Mouse (Mus musculus) CH12.LX (cell line): ENCODE measurements around the gene Spata18. TPM values are rescaled to one million over a fixed set of nuclear protein-coding genes. Genes with fewer than 3 reads are reported as not detected.
A peak's percentile ranks its signal among the peaks of the same experiment; 100 is the strongest.

ENCODE experiments used
- DNase-seq: peaks from one replicate; pipeline ENCODE4 v3.0.0-alpha.2; 2013; ENCODE audit errors: extremely low read depth
- H3K27ac ChIP-seq: 2 replicates; pipeline ENCODE4 v1.5.1; 2012; ENCODE audit warnings: low read depth, mild to moderate bottlenecking, control low read depth, moderate library complexity; ENCODE audit not compliant: insufficient read depth
- H3K27me3 ChIP-seq: replicated peaks from 2 replicates; pipeline ENCODE3; 2012; ENCODE audit warnings: inconsistent platforms
- H3K36me3 ChIP-seq, 2 experiments: replicated peaks in 1 of 2; 2 replicates each; pipeline versions ENCODE3 to v1.6.1; 2012; ENCODE audit warnings: inconsistent platforms in 1 of 2, low read length in 1 of 2, mild to moderate bottlenecking in 1 of 2, mixed read lengths in 1 of 2, moderate library complexity in 1 of 2; ENCODE audit not compliant: control insufficient read depth in 1 of 2, insufficient read depth in 1 of 2
- H3K4me1 ChIP-seq, 2 experiments: 2 replicates each; pipeline ENCODE4 v1.6.1; 2012; ENCODE audit warnings: inconsistent platforms in 1 of 2, moderate library complexity in 1 of 2; ENCODE audit not compliant: insufficient read depth in 2 of 2, control insufficient read depth in 1 of 2
- H3K4me2 ChIP-seq: 2 replicates; pipeline ENCODE4 v1.6.1; 2012; ENCODE audit warnings: low read depth, mild to moderate bottlenecking, control low read depth; ENCODE audit not compliant: poor library complexity, insufficient read depth, severe bottlenecking
- H3K4me3 ChIP-seq, 3 experiments: fragments of 150-350 bp in 1 of 3; sonication (generic) in 1 of 3; replicated peaks in 1 of 3; 2 replicates each; pipeline versions ENCODE3 to v1.5.1; 2011 to 2012; ENCODE audit warnings: low read depth in 2 of 3, low read length in 2 of 3, mild to moderate bottlenecking in 2 of 3, moderate library complexity in 2 of 3, control low read depth in 1 of 3, improper control_type of control experiment in 1 of 3, inconsistent platforms in 1 of 3, mixed read lengths in 1 of 3; ENCODE audit not compliant: poor library complexity in 1 of 3
- H3K79me2 ChIP-seq: replicated peaks from 2 replicates; pipeline ENCODE4 v1.6.1; 2012; ENCODE audit warnings: mild to moderate bottlenecking, moderate library complexity; ENCODE audit not compliant: control insufficient read depth, poor library complexity, insufficient read depth, severe bottlenecking; ENCODE audit errors: extremely low read depth
- H3K9ac ChIP-seq: 2 replicates; pipeline ENCODE4 v1.6.1; 2012; ENCODE audit warnings: low read depth, mild to moderate bottlenecking, control low read depth, moderate library complexity; ENCODE audit not compliant: insufficient read depth
- H3K9me3 ChIP-seq: replicated peaks from 2 replicates; pipeline ENCODE3; 2012; ENCODE audit warnings: low read length, inconsistent platforms, mixed read lengths
- CHD2 ChIP-seq: IDR thresholded peaks from 2 replicates; pipeline ENCODE4 v1.6.1; 2011; ENCODE audit warnings: low read length, improper control_type of control experiment
- EP300 ChIP-seq: IDR thresholded peaks from 2 replicates; pipeline ENCODE4 v1.6.1; 2011; ENCODE audit warnings: low read length, improper control_type of control experiment
- GABPA ChIP-seq: IDR thresholded peaks from 2 replicates; pipeline ENCODE4 v1.6.1; 2012; ENCODE audit warnings: low read depth, low read length, improper control_type of control experiment, inconsistent platforms; ENCODE audit not compliant: insufficient replicate concordance
- MAZ ChIP-seq: IDR thresholded peaks from 2 replicates; pipeline ENCODE4 v1.6.1; 2012; ENCODE audit warnings: low read depth, mild to moderate bottlenecking, inconsistent platforms, low read length, improper control_type of control experiment, moderate library complexity
- MXI1 ChIP-seq: IDR thresholded peaks from 2 replicates; pipeline ENCODE4 v1.6.1; 2011; ENCODE audit warnings: mild to moderate bottlenecking, low read depth, low read length, improper control_type of control experiment
- NELFE ChIP-seq: IDR thresholded peaks from 2 replicates; pipeline ENCODE4 v1.6.1; 2011; ENCODE audit warnings: low read depth, low read length, improper control_type of control experiment
- NRF1 ChIP-seq: IDR thresholded peaks from 2 replicates; pipeline ENCODE4 v1.6.1; 2014; ENCODE audit warnings: low read depth, mild to moderate bottlenecking, inconsistent platforms, low read length, improper control_type of control experiment, moderate library complexity
- POLR2A ChIP-seq: IDR thresholded peaks from 2 replicates; pipeline ENCODE4 v1.6.1; 2011; ENCODE audit warnings: low read depth, mild to moderate bottlenecking, improper control_type of control experiment, low read length
- RAD21 ChIP-seq: IDR thresholded peaks from 2 replicates; pipeline ENCODE4 v1.6.1; 2011; ENCODE audit warnings: low read depth, mild to moderate bottlenecking, low read length, improper control_type of control experiment, moderate library complexity
- SIN3A ChIP-seq: IDR thresholded peaks from 2 replicates; pipeline ENCODE4 v1.6.1; 2012; ENCODE audit warnings: low read length, improper control_type of control experiment, inconsistent platforms
- TCF12 ChIP-seq: IDR thresholded peaks from 2 replicates; pipeline ENCODE4 v1.6.1; 2014; ENCODE audit warnings: low read depth, mild to moderate bottlenecking, inconsistent platforms, low read length, improper control_type of control experiment
- UBTF ChIP-seq: IDR thresholded peaks from 2 replicates; pipeline ENCODE4 v1.6.1; 2012; ENCODE audit warnings: low read depth, mild to moderate bottlenecking, inconsistent platforms, low read length, improper control_type of control experiment, moderate library complexity
- dilution Hi-C: fragments of 300-500 bp; cut with MboI; formaldehyde crosslinking; loops from 2 replicates; pipeline ENCODE4 v1.14.3; 2020; ENCODE audit warnings: low sequenced_read_pairs; ENCODE audit not compliant: extremely low pct_unique_long_range_greater_than_20kb, extremely low pct_ligation_motif_present
- in situ Hi-C: fragments of 300-500 bp; cut with MboI; formaldehyde crosslinking; loops from 3 replicates; pipeline ENCODE4 v1.14.3; 2019; ENCODE audit warnings: low sequenced_read_pairs, low pct_ligation_motif_present, low pct_unique_long_range_greater_than_20kb, mixed read lengths
- polyA plus RNA-seq: library from polyadenylated mRNA; unstranded; fragments of >175 nt; gene quantifications from 2 replicates; pipeline ENCODE4 v1.2.1, GENCODE M21; 2012; ENCODE audit warnings: low read depth; ENCODE audit not compliant: insufficient read length
- total RNA-seq, 2 experiments: library from RNA; depleted of rRNA; stranded (reverse); fragments of 300-350 nt in 1 of 2; fragments of >200 nt in 1 of 2; gene quantifications; 2 replicates each; pipeline ENCODE4 v1.2.3; 2012 to 2014

The Spata18 gene
- total and polyA plus RNA-seq, 3 experiments = not detected

- dilution Hi-C loops (no loop called here), in situ Hi-C loops (no loop called here)
- H3K27ac ChIP-seq = no peak within 1 kb of the TSS
- peak within 1 kb of the TSS; percentile 64 to 83 (median 74) for H3K4me3 ChIP-seq
- H3K36me3 ChIP-seq = peaks cover 0 to 19% of the 10 kb centered on the region in 2 experiments
- peaks cover 0 to 14% of the 10 kb centered on the region in 2 experiments; a peak in 2 of 4 replicates for H3K4me1 ChIP-seq
- H3K4me2 ChIP-seq = peak within 1 kb of the TSS; percentile 83
- no peaks in the 10 kb centered on the region for H3K79me2 ChIP-seq
- no peaks in the 10 kb centered on the region for H3K9me3 ChIP-seq
- H3K9ac ChIP-seq = peak within 1 kb of the TSS; percentile 54
- peak; percentile 73 for DNase-seq
- peaks cover 10% of the 10 kb centered on the region for H3K27me3 ChIP-seq
- peak; percentile 71; the same call in 1 of the 2 replicates for TF ChIP-seq POLR2A
- TF ChIP-seq EP300 = no peak
- TF ChIP-seq RAD21 = no peak
- peak; percentile 85 for TF ChIP-seq TCF12
- TF ChIP-seq CHD2 = no peak
- peak; percentile 94 for TF ChIP-seq NRF1
- peak; percentile 57; the same call in 1 of the 2 replicates for TF ChIP-seq NELFE
- TF ChIP-seq MXI1 = peak; percentile 21; the same call in 1 of the 2 replicates
- TF ChIP-seq SIN3A = peak; percentile 0; the same call in 1 of the 2 replicates
These were observed 3.8 kb upstream of the Spata18 start, which contains the start of gene Sgcb for GRCm38 (mm10) chr5:73647261-73647900. Gene Sgcb, minus strand, starts transcription at chr5:73647790.

GRCm38 (mm10) chr5:73650365-73650964 lies 714 bp upstream of the Spata18 start:
- no peak overlapping the region for H3K27ac ChIP-seq
- no peaks in the 10 kb centered on the region for H3K9me3 ChIP-seq
- H3K4me3 ChIP-seq = peak overlapping the region; percentile 15 to 64 (median 23)
- H3K4me2 ChIP-seq = peak overlapping the region; percentile 96
- dilution Hi-C loops (no loop called here), in situ Hi-C loops (no loop called here)
- no peak for TF ChIP-seq UBTF
- TF ChIP-seq CHD2 = no peak
- TF ChIP-seq MAZ = no peak
- TF ChIP-seq SIN3A = no peak
- no peak for TF ChIP-seq GABPA
- peaks cover 10% of the 10 kb centered on the region for H3K27me3 ChIP-seq
- H3K4me1 ChIP-seq = peaks cover 0 to 14% of the 10 kb centered on the region in 2 experiments; a peak in 2 of 4 replicates
- peaks cover 0 to 3% of the 10 kb centered on the region in 2 experiments for H3K36me3 ChIP-seq
- no peak for DNase-seq
- H3K79me2 ChIP-seq = no peaks in the 10 kb centered on the region
- peak overlapping the region; percentile 34 for H3K9ac ChIP-seq
